Mouse (Mus musculus): Measurements from ENCODE around the gene Magea2. TPM values are rescaled to one million over a fixed set of nuclear protein-coding genes. Genes with fewer than 3 reads are reported as not detected.
"Not testable (repeated sequence)": the region's sequence is repeated elsewhere in the genome, so short reads cannot be mapped to it uniquely, and the experiment has no call there.

Gene Magea2
- total RNA-seq (2021), result not detected

GRCm38 (mm10) chrX:155093566-155093965, at the start of gene Magea2:
Gene Magea2 (minus strand): TSS chrX:155093666.
- DNase-seq (ENCODE audit: low spot score); intact Hi-C loops (cut with DNase I): not testable (repeated sequence)

- intact Hi-C loops (cut with DNase I), result not testable (repeated sequence)
Measured at GRCm38 (mm10) chrX:155128312-155128711, 34.8 kb upstream of the Magea2 start, which contains the start of gene Cldn34b2. Gene Cldn34b2 (minus strand): TSS chrX:155128412.

GRCm38 (mm10) chrX:155098024-155098423, 4.6 kb upstream of the Magea2 start:
- intact Hi-C loops (cut with DNase I), result no loop called here
- DNase-seq (ENCODE audit: low spot score), result no peak

More at GRCm38 (mm10) chrX:155128312-155128711, 34.8 kb upstream of the Magea2 start, which contains the start of gene Cldn34b2:
- not testable (repeated sequence) for DNase-seq (ENCODE audit: low spot score)

GRCm38 (mm10) chrX:155089693-155090092, 3.8 kb downstream of the Magea2 start, which contains the start of gene Magea1:
Gene Magea1 (minus strand): TSS chrX:155089793.
- intact Hi-C loops (cut with DNase I); DNase-seq (ENCODE audit: low spot score): not testable (repeated sequence)

- intact Hi-C loops (cut with DNase I); DNase-seq (ENCODE audit: low spot score): not testable (repeated sequence)
Measured at GRCm38 (mm10) chrX:155063045-155063444, 30.4 kb downstream of the Magea2 start, which contains the start of gene Magea5. Gene Magea5 (minus strand): TSS chrX:155063145.

- intact Hi-C loops (cut with DNase I); DNase-seq (ENCODE audit: low spot score): not testable (repeated sequence)
Measured at GRCm38 (mm10) chrX:154995750-154996149, 97.7 kb downstream of the Magea2 start, which contains the start of gene Magea8. Gene Magea8 (minus strand): TSS chrX:154995850.

Other genes with a start within 250 kb of the Magea2 start
- gene Cldn34b1, start 203.4 kb downstream of the Magea2 start, total RNA-seq (2021), result not detected
- not detected for gene Magea6, start 157.7 kb downstream of the Magea2 start, total RNA-seq (2021)
- gene Magea3, start 144.2 kb downstream of the Magea2 start, total RNA-seq (2021), result not detected
- not detected for gene Magea8, start 97.8 kb downstream of the Magea2 start, total RNA-seq (2021)
- not detected for gene Magea5, start 30.5 kb downstream of the Magea2 start, total RNA-seq (2021)
- gene Magea1, start 3.9 kb downstream of the Magea2 start, total RNA-seq (2021), result not detected
- not detected for gene Cldn34b2, start 34.7 kb upstream of the Magea2 start, total RNA-seq (2021)
- gene Sat1, start 122.8 kb upstream of the Magea2 start, total RNA-seq (2021), result 10 to 100 TPM; 34.8 to 35.5 TPM
- 10 to 100 TPM; 25.1 to 32.3 TPM for gene Acot9, start 168.8 kb upstream of the Magea2 start, total RNA-seq (2021)
- gene Prdx4, start 247.1 kb upstream of the Magea2 start, total RNA-seq (2021), result 10 to 100 TPM; 26.6 to 28.6 TPM

All from heart, postnatal 25 days (tissue).